Mouse (Mus musculus) ovary, adult 18-20 months (tissue): ENCODE results near the gene Sp2.

Experiments used
- DNase-seq: peaks from one replicate; pipeline ENCODE4 v3.0.0; 2022; ENCODE audit warnings: low spot score, mixed read lengths

Sp2 gene

GRCm38 (mm10) chr11:96995836-96996772, 13.3 kb upstream of the Sp2 start:
- no peak for DNase-seq

DNA sequence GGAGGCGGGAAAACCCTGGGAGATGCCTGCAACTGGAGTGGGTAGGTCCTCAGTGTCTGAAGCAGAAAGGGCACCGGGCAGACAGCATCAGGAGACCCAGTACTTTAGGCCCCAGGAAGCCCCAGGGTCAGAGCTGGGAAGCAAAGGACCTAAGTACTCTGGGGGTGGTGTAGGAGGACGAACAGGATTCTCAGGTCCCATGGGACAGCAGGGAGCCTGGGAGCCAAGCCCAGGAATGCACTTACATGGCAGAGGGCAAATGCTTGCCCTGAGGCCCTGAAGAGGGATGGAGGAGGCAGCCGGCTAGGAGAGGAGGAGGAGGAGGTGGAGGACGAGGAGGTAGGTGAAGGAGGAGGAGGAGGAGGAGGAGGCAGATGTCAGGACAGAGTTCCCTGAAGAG, 12.3 kb upstream of the Sp2 start:
- no peak for DNase-seq

DNA sequence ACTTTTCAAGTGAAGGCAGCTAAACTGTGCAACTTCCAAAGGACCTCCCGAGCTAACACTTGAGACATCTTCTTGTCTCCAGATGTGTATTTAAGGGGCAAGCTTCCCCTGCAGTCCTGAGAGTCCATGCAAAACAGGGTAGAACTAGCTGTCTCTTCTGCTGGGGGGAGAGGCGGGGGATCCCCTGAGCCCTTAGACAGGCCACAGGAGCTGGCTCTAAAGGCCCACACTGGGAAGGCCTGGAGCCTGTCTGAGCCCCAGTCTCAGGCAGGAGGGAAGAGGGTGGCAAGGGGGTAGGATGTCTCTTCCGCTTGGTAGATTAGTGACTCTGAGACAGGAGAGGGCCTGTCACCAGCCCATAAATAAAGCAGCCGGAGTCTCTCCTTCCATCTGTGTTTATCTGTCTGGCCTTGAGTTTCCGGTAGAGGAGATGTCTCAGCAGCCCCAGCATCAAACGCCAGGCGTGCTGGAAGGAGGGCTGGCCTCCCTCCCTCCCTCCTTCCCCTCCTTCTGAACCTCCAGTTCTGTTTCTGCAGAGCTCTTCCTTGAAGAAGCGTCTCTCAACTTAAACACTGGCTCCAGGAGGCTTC, 10.1 kb upstream of the Sp2 start:
- no peak for DNase-seq

DNA sequence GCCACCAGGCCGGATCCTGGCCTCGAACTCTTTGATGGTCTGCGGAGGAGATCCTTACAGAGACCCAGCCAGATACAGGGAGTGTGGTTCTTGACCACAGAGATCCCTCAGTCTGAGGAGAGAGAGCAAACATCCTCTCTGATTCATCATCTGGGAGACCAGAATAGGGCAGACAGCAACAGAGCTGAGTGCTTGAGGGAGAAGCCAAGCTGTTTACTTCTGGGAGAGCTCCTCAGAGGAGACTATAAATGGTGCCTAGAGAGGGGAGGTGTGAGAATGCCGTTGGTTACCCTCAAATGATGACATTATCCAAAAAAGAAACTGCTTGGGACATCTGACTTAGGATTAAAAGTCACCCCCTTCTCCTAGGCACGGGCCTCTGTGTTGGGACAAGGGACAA, 8.7 kb upstream of the Sp2 start:
- no peak for DNase-seq

DNA sequence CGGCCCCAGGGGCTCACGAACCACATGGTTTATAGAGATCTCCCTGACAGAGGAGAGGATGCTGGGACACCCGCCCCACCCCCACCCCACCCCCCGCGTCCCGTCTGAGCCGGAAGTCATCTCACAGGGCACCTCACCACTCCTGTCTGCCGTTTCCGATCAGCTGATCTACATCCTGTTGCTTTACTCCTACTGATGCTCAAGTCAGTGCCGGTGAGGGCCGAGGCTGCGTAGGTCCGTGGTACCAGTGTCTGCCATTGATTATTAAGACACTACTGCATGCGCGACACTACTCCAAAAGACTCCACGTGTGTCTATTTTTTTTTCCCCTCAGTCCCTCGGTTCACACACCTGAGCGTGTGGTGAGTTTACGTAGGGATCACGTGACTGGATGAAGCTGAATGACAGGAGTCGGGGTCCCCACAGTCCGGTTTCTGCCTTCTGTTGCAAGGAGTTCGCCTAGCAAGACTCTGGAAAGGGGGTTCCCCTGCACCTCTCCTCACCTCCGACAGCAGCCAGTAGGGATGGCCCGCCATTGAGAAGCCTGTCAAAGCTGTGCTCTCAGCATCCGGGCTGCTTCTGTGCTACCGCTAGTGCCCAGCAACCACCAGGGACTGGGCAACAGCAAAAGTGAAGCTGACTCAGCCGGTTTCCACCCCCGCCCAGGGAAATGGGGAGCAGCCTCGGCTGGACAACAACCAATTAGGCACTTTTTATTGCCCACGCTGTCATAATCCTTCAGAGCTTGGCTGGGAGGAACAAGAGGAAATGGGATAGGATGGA, 5.3 kb upstream of the Sp2 start:
- DNase-seq, result no peak

DNA sequence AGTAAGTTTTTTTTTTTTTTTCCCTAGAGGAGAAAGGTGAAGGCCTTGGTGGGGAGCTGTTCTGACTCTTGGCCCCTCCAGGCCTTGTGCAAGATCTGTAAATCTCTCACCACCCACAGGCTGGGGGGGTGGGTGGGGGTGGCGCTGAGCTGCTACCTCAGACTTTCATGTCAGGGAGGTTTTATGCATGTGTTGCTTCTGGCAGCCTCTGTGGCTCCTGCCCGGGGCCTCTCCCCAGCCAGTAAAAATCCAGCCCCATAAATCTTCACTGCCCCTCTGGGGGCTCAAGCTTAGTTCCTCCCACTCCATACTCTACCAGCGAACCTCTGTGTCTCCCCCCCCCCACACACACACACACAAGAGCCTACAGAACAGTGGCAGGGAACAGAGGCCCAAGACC, 3.7 kb upstream of the Sp2 start:
- DNase-seq, result no peak

GRCm38 (mm10) chr11:96984903-96985302, 2.1 kb upstream of the Sp2 start:
- no peak for DNase-seq

DNA sequence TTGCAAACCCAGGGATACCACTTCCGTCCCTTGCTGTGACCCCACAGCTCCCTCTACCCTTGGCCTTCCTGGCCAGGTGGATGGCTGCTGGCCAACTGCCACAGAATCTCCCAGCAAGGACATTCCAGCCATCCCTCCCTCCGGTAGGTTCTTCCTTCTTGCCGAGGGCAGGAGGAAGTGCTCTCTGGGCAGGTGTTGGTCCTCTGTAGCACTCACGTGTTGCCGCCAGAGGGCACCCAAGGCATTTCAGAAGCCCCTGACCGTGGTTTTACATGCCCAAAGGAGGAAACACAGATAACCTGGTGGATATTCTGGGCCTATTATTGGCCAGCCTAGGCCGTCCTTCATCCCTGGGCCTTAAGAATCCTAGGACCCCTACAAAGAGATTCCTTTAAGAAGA, 404 bp downstream of the Sp2 start:
- DNase-seq, result peak; percentile 56

DNA sequence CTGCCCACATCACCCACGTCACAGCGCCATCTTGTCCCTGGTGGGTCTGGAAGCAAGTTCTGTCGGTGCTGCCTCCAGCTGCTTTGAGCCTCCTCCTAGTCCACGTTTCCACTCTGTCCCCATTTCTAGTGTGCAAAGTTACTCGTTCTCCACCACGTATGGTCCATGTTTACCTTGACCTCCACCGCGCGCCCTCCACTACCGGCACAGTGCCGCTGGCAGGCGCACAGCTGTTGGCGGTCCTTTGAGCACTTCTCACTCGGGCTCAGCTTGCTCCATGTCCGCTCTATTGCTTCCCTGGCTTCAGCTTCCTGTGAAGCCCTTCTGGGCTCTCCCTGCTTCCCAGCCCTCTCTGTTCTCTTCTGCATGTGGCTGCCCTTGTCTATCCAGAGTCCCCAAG, 1.3 kb downstream of the Sp2 start:
- no peak for DNase-seq

- no peak for DNase-seq
Observed at GRCm38 (mm10) chr11:96980021-96980420, 2.7 kb downstream of the Sp2 start.

- no peak for DNase-seq
Observed at GRCm38 (mm10) chr11:96979329-96979728, 3.4 kb downstream of the Sp2 start.

DNA sequence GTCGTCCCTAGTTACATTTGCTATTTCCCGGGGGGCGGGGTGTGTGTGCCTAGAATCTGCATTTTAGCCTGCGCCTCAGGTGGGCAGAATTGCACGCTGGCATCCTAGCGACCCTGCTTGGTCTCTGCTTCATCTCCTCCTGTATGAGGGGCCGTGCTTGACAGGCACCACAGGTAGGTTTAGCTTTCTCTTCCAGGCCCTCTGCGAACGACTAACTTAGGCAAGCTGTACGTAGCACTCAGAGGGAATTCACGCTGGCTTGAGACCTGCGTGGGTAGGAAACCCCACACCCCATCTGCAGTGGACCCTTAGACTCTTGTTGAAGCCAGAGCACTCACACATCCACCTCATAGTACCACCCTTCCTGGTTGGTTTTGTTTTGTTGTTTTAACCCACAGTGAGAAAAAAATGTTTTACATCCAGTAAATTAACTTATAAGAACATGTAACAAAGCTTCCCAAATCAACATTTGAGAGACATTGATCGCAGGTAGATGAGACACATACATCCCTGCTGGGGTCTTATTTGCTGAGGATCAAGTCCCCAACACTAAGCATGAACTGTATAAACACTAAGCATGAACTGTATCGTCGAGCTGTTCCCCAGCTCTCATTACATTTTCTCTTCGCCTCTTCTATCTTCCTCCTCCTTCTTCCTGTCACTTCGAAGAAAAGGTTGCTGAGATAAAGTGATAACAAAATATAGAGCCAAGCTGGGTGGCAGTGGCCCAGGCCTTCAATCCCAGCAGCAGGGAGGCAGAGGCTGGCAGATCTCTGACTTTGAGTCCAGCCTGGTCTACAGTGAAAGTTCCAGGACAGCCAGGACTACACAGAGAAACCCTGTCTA, 4.1 kb downstream of the Sp2 start:
- DNase-seq, result no peak

DNA sequence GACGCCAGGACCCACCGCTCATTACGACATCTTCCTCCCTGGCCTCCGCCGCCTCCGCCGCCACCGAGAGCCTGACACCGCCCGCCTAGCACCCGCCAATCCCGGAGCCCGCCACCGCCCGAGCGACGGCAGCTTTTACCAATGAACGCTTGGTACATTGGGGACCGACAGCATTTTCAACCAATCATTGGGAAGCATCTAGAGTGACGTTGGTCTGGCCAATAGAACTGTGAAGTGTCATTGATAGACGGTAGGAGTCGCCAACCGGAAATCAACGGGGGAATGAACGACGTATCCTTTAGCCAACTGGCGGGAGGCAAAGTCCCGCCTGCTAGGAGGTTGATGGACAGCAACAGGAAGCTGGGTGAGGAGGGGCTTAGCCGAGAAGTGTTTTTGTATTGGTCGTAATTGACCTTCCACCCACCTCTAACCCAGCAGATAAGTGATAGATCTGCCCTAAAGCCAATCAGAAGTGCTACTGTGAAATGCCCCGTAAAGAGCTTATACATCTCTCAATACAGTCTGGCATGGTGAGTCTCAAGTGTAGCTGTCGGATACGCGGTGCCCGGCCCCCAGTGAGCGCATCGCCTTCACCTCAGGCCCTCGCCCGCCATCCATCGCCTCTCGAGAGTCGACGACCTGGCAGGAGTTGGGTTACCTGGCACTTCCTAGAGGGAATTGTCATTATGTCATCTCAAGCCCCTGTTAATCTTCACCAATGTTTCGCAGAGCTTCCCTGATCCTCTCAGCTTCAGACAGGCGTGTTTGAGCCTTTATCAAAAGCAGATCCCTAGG, 5.0 kb downstream of the Sp2 start:
- DNase-seq, result peak; percentile 99

- DNase-seq, result peak; percentile 81
Observed at GRCm38 (mm10) chr11:96976911-96977591, 5.7 kb downstream of the Sp2 start.

DNA sequence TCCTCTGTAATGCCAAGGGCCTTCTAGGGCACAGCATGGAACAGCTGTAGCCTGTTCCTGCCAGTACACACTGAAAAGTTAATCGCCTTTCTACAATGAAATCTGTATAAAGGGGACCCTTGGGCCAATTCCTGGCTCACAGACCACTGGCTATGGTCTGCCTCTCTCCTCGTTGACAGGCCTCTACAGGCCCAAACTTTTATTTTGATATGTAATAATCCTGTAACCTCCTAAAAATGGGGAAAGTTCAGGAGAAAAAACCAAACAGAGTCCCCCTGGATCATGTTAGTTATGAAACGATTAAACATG, 6.4 kb downstream of the Sp2 start:
- DNase-seq, result no peak

DNA sequence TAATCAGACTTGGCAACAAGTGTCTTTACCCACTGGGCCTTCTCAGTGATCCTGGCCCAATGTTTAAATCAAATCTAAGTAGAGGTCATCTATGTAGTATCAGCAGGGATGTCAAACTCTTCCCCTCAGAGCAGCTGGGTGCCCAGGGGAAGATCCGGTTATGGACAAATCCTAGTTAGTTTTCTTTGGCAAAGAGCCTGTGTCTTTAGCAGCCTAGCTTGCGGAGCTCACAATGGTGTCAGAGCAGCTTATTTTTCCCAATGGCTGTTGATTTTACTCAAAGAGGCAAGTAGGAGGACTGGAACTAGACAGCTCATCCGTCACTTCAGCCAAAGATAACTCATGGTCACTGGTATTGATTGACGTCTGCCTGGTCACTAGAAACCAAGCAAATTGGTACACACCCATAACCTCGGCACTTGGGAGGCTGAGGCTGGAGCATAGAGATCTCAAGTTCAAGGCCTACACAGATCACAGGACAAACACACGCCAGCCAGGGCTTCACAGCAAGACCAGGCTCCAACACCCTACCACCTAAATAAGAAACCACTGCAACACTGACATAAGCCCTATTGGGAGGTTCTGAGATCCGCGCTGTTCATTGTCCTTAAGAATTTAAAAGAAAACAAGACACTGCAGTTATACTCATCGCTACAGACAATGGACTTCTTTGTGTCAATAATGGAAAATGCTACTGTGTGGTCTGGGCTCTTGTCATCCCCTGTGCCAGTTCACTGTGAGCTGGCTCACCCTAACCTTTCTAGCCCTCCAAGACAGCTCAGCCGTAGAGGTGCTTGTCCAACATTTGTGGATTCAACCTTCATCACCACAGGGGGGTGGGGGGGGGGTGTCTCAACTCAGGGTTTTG, 7.0 kb downstream of the Sp2 start:
- DNase-seq, result no peak

GRCm38 (mm10) chr11:96974813-96975212, 7.9 kb downstream of the Sp2 start:
- no peak for DNase-seq

GRCm38 (mm10) chr11:96973426-96973964, 9.3 kb downstream of the Sp2 start:
- no peak for DNase-seq

DNA sequence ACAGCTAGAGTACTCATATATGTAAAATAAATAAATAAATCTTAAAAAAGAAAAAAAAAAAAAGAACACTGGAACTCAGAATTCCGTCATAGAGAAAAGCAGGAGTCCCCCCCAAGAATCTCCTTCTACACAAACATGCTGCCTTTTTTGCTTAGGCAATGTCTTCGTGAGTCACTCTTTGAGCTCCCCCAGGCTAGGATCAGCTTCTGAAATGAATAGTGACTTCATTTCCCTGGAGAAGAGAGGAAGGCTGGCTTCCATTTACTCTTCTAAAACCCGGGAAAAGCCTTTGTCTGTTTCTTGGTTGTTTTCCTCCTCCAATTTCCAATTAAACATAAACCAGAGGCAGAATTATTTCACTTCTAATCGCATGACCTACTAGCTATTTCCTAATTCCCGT, 9.9 kb downstream of the Sp2 start:
- DNase-seq, result no peak
